Mouse (Mus musculus): ENCODE measurements around the gene Hcn2.
"Not testable (repeated sequence)": the region's sequence is repeated elsewhere in the genome, so short reads cannot be mapped to it uniquely, and the experiment has no call there.

The Hcn2 gene

GRCm38 (mm10) chr10:79686691-79687090 is 29.7 kb upstream of the Hcn2 start:
- DNase-seq (ENCODE audit: low read depth, low spot score) = no peak

GRCm38 (mm10) chr10:79687513-79687912 is 28.9 kb upstream of the Hcn2 start:
- DNase-seq (ENCODE audit: low read depth, low spot score) = no peak

DNA sequence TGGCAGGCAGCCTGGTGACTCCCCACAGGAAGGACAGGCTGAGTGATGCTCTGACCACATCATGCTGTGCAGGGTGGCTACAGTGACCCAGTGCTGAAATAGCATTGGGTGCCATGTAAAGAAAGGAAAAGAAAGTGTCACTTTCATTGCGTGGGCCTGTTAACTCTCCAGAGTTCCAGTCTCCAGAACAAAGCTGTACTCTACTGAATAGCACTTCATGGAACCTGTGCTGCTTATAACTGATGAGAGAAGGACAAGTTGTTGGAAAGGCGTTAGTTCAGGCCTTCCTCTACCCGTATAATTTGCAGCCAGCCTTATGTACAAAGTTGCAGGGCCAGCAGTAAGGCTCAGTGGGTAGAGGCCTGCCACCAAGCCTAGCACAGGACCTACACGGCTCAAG is 27.7 kb upstream of the Hcn2 start, which contains the start of gene Gzmm:
TSS of gene Gzmm (plus strand) at position 301 of the 400 bp plus-strand sequence.
- DNase-seq (ENCODE audit: low read depth, low spot score) = no peak

- no peak for DNase-seq (ENCODE audit: low read depth, low spot score)
Observed at GRCm38 (mm10) chr10:79689178-79689577, 27.3 kb upstream of the Hcn2 start.

DNA sequence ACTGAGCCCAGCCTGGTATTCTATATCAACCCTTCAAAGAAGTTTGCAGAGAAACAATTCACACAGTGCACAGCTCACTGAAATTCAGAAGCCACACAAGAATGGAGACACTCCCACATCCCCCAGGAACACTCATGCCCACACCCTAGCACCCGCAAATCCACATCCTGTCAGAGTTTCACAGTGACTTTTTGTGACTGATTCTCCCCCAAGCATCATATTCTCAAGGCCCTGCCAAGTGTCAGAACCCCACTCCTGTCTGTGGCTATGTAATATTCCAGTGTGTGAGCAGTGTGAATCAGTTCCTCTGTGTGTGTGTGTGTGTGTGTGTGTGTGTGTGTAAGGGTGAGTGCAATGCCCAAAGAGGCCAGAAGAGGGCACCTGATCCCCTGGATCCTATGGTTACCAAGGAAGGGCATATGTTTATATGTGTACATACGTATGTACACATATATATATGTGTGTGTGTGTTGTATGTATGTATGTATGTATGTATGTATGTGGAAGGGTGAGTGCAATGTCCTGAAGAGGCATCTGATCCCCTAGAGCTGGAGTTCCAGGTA is 24.4 kb upstream of the Hcn2 start:
- peak; percentile 56 for DNase-seq (ENCODE audit: low read depth, low spot score)

- no peak for DNase-seq (ENCODE audit: low read depth, low spot score)
Observed at GRCm38 (mm10) chr10:79693580-79694378, 22.7 kb upstream of the Hcn2 start.

- DNase-seq (ENCODE audit: low read depth, low spot score) = no peak
Observed at GRCm38 (mm10) chr10:79694379-79694655, 22.1 kb upstream of the Hcn2 start.

DNA sequence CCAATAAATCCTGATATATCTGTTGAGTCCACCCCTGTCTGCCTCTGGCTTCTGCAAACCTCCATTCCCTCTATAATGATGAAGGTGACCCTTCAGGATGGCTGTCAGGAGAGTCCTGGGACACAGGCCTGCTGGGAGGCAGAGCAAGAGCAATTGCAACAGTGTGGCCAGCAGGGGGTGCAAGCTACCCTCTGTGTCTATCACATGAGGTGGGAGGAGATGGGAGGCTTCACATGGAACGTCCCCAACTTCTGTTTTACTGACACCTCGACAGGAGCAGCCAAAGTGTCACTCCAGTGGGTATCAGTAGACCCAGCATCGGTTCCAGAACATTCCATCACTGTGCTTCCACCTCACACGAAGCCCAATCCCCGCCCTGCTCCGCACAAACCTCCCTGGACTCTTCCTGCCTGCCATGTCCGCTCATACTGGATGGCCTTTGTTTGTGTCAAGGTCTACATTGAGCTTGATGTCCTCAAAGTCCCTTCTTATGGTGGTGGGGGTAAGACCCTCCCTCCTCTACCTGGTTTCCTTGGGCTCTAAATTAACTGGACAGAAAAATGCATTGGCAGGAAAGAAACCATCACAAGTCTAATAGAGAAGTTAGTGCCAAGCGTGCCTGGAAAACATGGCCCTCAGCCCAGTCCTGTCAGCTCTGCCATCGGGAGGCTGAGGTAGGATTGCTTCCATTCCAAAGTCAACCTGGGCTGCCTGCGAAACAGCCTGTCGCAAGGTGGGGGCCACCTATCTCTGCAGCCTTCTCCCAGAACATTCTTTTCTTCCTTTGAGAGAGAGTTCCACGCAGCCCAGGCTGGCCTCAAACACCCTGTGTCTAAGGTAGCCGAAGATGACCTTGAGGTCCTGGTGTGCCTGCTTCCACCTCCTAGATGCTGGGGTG is 21.0 kb upstream of the Hcn2 start:
- peak; percentile 70 for DNase-seq (ENCODE audit: low read depth, low spot score)

- DNase-seq (ENCODE audit: low read depth, low spot score) = no peak
Observed at GRCm38 (mm10) chr10:79696129-79696651, 20.2 kb upstream of the Hcn2 start.

- no peak for DNase-seq (ENCODE audit: low read depth, low spot score)
Observed at GRCm38 (mm10) chr10:79697916-79698315, 18.5 kb upstream of the Hcn2 start.

DNA sequence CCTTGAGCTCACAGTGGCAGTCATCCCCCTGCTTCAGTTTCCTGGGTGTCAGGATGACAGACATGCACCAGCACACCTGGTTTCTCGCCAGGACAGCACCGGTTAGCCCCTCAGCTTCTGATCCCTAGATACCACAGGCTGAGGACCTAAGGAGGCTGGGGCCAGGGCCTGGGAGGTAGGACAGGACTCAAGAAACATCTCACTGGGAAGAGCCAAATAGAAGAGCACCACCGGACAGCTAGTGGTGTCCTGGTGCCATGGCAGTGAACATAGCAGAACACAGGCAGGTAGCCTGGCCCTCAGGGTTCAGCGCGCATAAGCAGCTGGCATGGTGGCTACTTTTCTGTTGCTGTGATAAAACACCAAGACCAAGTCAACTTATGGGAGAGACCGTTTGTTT is 18.0 kb upstream of the Hcn2 start:
- DNase-seq (ENCODE audit: low read depth, low spot score) = no peak

- DNase-seq (ENCODE audit: low read depth, low spot score) = no peak
Observed at GRCm38 (mm10) chr10:79700676-79701075, 15.8 kb upstream of the Hcn2 start.

DNA sequence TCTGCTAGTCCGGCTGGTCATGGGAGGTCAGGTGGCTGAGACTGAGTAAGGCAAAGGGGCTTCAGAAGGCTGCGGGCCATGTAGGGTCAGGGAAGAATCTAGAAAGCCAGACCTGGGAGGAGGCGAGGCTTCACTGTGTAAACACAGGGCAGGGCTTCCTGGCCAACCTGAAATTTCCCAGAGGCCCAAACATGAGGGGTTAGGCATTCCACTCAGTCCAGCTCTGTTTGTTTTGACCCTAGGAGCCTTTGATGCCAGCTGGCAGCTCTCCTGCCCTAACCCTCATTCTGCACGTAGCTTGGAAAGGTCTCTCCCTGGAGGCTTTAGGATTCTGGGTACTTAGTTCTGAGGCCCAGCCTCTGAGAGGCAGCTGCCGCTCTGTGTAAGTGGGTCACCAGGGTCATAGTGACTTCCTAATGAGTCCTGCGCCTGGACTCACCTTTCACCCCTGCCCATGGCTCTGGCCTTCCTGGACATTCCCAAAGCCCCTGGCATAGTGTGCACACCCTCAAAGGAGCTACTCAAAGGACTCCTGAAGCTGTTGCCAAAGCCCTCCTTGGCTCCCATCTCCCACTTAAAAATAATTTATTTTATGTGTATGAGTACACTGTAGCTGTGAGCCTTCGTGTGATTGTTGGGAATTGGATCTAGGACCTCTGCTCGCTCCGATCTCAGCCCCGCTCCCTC is 14.8 kb upstream of the Hcn2 start:
- no peak for DNase-seq (ENCODE audit: low read depth, low spot score)

DNA sequence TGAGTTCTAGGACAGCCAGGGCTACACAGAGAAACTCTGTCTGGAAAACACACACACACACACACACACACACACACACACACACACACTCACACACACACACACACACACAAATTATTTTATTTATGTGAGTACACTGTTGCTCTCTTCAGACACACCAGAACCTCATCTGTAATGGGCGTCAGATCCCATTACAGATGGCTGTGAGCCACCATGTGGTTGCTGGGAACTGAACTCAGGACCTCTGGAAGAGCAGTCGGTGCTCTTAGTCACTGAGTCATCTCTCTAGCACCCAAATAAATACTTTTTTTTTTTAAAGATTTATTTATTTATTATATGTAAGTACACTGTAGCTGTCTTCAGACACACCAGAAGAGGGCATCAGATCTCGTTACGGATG is 13.5 kb upstream of the Hcn2 start:
- not testable (repeated sequence) for DNase-seq (ENCODE audit: low read depth, low spot score)

DNA sequence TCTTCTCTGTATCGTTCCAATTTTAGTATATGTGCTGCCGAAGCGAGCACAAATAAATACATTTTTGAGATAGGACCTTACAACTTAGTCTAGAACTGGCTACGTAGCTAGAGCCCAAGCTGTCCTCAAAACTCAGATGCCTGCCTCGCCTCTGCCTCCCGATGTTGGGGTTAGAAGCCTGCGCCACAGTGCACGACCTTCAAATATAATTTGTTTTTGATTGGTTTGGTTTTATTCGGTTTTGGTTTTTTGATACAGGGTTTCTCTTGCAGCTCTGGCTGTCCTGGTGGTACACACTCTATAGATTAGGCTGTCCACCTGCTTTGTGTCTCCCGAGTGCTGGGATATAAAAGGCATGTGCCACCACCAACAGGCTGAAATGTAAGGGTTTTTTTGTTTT is 12.9 kb upstream of the Hcn2 start:
- DNase-seq (ENCODE audit: low read depth, low spot score) = no peak

GRCm38 (mm10) chr10:79704065-79704969 is 12.1 kb upstream of the Hcn2 start, which contains the start of gene Bsg:
TSS of gene Bsg (plus strand) at chr10:79704491.
- peak; percentile 100 for DNase-seq (ENCODE audit: low read depth, low spot score)

DNA sequence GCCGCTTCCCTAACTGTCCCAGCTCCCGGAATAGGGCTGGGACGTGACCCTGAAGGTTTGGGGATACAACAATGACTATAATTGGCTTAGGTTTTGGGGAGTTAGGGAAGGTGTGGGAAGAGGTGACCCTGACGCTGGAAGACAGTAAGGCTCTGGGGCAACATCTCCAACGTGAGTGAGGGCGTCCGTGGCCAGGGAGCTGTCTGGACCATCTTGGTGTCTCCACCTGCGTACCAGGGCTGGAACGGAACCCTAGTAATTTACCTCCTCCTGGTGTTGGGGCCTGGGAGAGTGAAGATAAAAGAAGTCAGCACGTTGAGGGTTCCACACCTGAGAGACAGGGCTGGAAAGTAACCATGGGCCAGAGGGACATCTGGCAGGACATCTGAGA is 11.5 kb upstream of the Hcn2 start:
- DNase-seq (ENCODE audit: low read depth, low spot score) = no peak

- DNase-seq (ENCODE audit: low read depth, low spot score) = no peak
Observed at GRCm38 (mm10) chr10:79705951-79706350, 10.5 kb upstream of the Hcn2 start.

GRCm38 (mm10) chr10:79706406-79707094 is 9.9 kb upstream of the Hcn2 start:
- no peak for DNase-seq (ENCODE audit: low read depth, low spot score)

DNA sequence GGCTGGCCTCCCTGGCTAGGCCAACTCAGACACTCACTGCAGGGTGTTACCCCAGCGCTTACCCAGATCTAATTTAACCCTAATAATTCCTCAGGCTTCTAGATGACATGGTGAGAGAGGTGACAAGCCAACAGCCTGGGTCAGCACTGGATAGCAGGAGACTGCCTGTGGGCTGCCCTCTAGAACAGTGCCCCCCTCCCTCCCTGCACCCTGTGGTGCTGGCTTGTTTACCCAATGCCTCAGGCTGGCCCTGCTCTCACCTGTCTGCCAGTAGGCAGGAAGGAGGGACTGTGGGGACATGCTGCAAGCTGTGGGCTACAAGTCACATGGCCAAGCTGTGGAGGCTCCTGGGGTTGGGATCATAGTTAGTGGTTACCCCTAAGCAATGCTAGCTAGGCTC is 9.3 kb upstream of the Hcn2 start:
- no peak for DNase-seq (ENCODE audit: low read depth, low spot score)
